Mouse (Mus musculus) embryonic facial prominence, embryonic 13.5 days (tissue): Measurements from ENCODE around the gene Gm10563. TPM values are rescaled to one million over a fixed set of nuclear protein-coding genes. Genes with fewer than 3 reads are reported as not detected.

Experiments used
- ATAC-seq: fragments of 200-750 bp; cut with Nextera tagmentation; 2 replicates; pipeline ENCODE4 v1.8.0; 2017; ENCODE audit warnings: low read depth; ENCODE audit not compliant: insufficient number of reproducible peaks, insufficient read depth, low FRiP score, low TSS enrichment
- H3K27ac ChIP-seq: fragments of 300-500 bp; sonication (generic); 2 replicates; pipeline ENCODE4 v1.5.1; 2015; ENCODE audit warnings: moderate library complexity, mild to moderate bottlenecking, inconsistent platforms
- H3K27me3 ChIP-seq: fragments of 300-500 bp; sonication (generic); 2 replicates; pipeline ENCODE4 v1.6.1; 2015; ENCODE audit warnings: mild to moderate bottlenecking, inconsistent platforms
- H3K36me3 ChIP-seq: fragments of 300-500 bp; sonication (generic); 2 replicates; pipeline ENCODE4 v1.6.1; 2015; ENCODE audit warnings: mild to moderate bottlenecking, inconsistent platforms
- H3K4me1 ChIP-seq: fragments of 300-500 bp; sonication (generic); 2 replicates; pipeline ENCODE4 v1.6.1; 2015; ENCODE audit warnings: inconsistent platforms
- H3K4me2 ChIP-seq: fragments of 300-500 bp; sonication (generic); 2 replicates; pipeline ENCODE4 v1.6.1; 2015; ENCODE audit warnings: moderate library complexity, mild to moderate bottlenecking, inconsistent platforms
- H3K4me3 ChIP-seq: fragments of 300-500 bp; sonication (generic); 2 replicates; pipeline ENCODE4 v1.5.1; 2015; ENCODE audit warnings: mild to moderate bottlenecking, inconsistent platforms
- H3K9ac ChIP-seq: fragments of 300-500 bp; sonication (generic); 2 replicates; pipeline ENCODE4 v1.6.1; 2015; ENCODE audit warnings: mild to moderate bottlenecking, inconsistent platforms
- H3K9me3 ChIP-seq: fragments of 300-500 bp; sonication (generic); 2 replicates; pipeline ENCODE4 v1.6.1; 2016; ENCODE audit warnings: inconsistent platforms
- WGBS: fragments of 180-500 bp; shearing (Covaris S2); methylation state at CpG from one replicate; pipeline ENCODE4 v1.1.7; 2015; ENCODE audit warnings: mixed read lengths; 5-methylcytosine and 5-hydroxymethylcytosine counted together
- polyA plus RNA-seq: library from polyadenylated mRNA; unstranded; fragments of >200 nt; fragmentation: Nextera tagmentation; extraction: Ambion mirVana; gene quantifications from 2 replicates; pipeline ENCODE4 v1.2.1, GENCODE M21; 2015

The Gm10563 gene
- polyA plus RNA-seq, 1 experiment from 2014 or later, result not detected

GRCm38 (mm10) chr4:155591012-155591719 lies 54.0 kb downstream of the Gm10563 start:
- Histone ChIP-seq H3K9ac (no peak overlapping the region), H3K4me1 (no peaks in the 10 kb centered on the region), H3K27ac (no peak overlapping the region), H3K4me2 (no peak overlapping the region), H3K4me3 (no peak overlapping the region), H3K36me3 (peaks cover 47% of the 10 kb centered on the region), H3K9me3 (no peaks in the 10 kb centered on the region), H3K27me3 (no peaks in the 10 kb centered on the region)
- ATAC-seq, result no peak
- 89% methylated on average over 7 of the region's 7 CpGs for WGBS

GRCm38 (mm10) chr4:155589356-155589755 lies 55.9 kb downstream of the Gm10563 start:
- Histone ChIP-seq H3K27me3 (no peaks in the 10 kb centered on the region), H3K27ac (no peak overlapping the region), H3K4me2 (no peak overlapping the region), H3K9me3 (no peaks in the 10 kb centered on the region), H3K4me3 (no peak overlapping the region), H3K4me1 (no peaks in the 10 kb centered on the region), H3K36me3 (peaks cover 66% of the 10 kb centered on the region), H3K9ac (no peak overlapping the region)
- no peak for ATAC-seq
- 92% methylated on average over 5 of the region's 5 CpGs for WGBS

GRCm38 (mm10) chr4:155582279-155582905 lies 62.8 kb downstream of the Gm10563 start:
- 89% methylated on average over 6 of the region's 6 CpGs for WGBS
- Histone ChIP-seq H3K4me3 (no peak overlapping the region), H3K27me3 (no peaks in the 10 kb centered on the region), H3K4me1 (no peaks in the 10 kb centered on the region), H3K36me3 (peaks cover 76% of the 10 kb centered on the region), H3K9me3 (no peaks in the 10 kb centered on the region), H3K27ac (no peak overlapping the region), H3K9ac (no peak overlapping the region), H3K4me2 (no peak overlapping the region)
- ATAC-seq, result no peak

GRCm38 (mm10) chr4:155580420-155580819 lies 64.8 kb downstream of the Gm10563 start:
- Histone ChIP-seq H3K36me3 (peaks cover 71% of the 10 kb centered on the region), H3K4me2 (no peak overlapping the region), H3K9ac (no peak overlapping the region), H3K4me3 (no peak overlapping the region), H3K27me3 (no peaks in the 10 kb centered on the region), H3K9me3 (no peaks in the 10 kb centered on the region), H3K27ac (no peak overlapping the region), H3K4me1 (no peaks in the 10 kb centered on the region)
- ATAC-seq, result no peak
- 38% methylated on average over 1 of the region's 1 CpGs for WGBS

- H3K27me3 ChIP-seq, result no peaks in the 10 kb centered on the region
- no peak overlapping the region for H3K27ac ChIP-seq
- no peak overlapping the region for H3K4me2 ChIP-seq
- peaks cover 54% of the 10 kb centered on the region for H3K36me3 ChIP-seq
- 85% methylated on average over 7 of the region's 7 CpGs for WGBS
- no peak for ATAC-seq
- no peaks in the 10 kb centered on the region for H3K9me3 ChIP-seq
- no peaks in the 10 kb centered on the region for H3K4me1 ChIP-seq
- no peak overlapping the region for H3K4me3 ChIP-seq
- H3K9ac ChIP-seq, result no peak overlapping the region
Observed at GRCm38 (mm10) chr4:155578336-155579125, 66.7 kb downstream of the Gm10563 start.

- H3K4me2 ChIP-seq, result no peak overlapping the region
- no peak overlapping the region for H3K4me3 ChIP-seq
- H3K36me3 ChIP-seq, result peaks cover 48% of the 10 kb centered on the region
- no peaks in the 10 kb centered on the region for H3K4me1 ChIP-seq
- no peak for ATAC-seq
- no peaks in the 10 kb centered on the region for H3K27me3 ChIP-seq
- WGBS, result 87% methylated on average over 5 of the region's 5 CpGs
- H3K9me3 ChIP-seq, result no peaks in the 10 kb centered on the region
- H3K27ac ChIP-seq, result no peak overlapping the region
- no peak overlapping the region for H3K9ac ChIP-seq
Observed at GRCm38 (mm10) chr4:155577741-155578140, 67.5 kb downstream of the Gm10563 start.

GRCm38 (mm10) chr4:155577132-155577531 lies 68.1 kb downstream of the Gm10563 start:
- Histone ChIP-seq H3K9me3 (no peaks in the 10 kb centered on the region), H3K9ac (no peak overlapping the region), H3K4me2 (no peak overlapping the region), H3K27me3 (no peaks in the 10 kb centered on the region), H3K27ac (no peak overlapping the region), H3K4me1 (0 out of 2 replicates have a peak, but pooled peaks cover under 1% of the 10 kb centered on the region), H3K36me3 (peaks cover 42% of the 10 kb centered on the region), H3K4me3 (no peak overlapping the region)
- 93% methylated on average over 9 of the region's 9 CpGs for WGBS
- ATAC-seq, result no peak

GRCm38 (mm10) chr4:155575521-155575920 lies 69.7 kb downstream of the Gm10563 start:
- Histone ChIP-seq H3K9me3 (no peaks in the 10 kb centered on the region), H3K27ac (no peak overlapping the region), H3K4me2 (no peak overlapping the region), H3K36me3 (peaks cover 37% of the 10 kb centered on the region), H3K4me1 (peaks cover 8% of the 10 kb centered on the region; the same call in 1 of the 2 replicates), H3K9ac (no peak overlapping the region), H3K27me3 (no peaks in the 10 kb centered on the region), H3K4me3 (no peak overlapping the region)
- no peak for ATAC-seq
- 90% methylated on average over 8 of the region's 8 CpGs for WGBS

- no peak overlapping the region for H3K4me2 ChIP-seq
- no peaks in the 10 kb centered on the region for H3K27me3 ChIP-seq
- H3K27ac ChIP-seq, result no peak overlapping the region
- WGBS, result 88% methylated on average over 11 of the region's 11 CpGs
- no peak for ATAC-seq
- H3K36me3 ChIP-seq, result peaks cover 37% of the 10 kb centered on the region
- H3K9me3 ChIP-seq, result no peaks in the 10 kb centered on the region
- H3K4me3 ChIP-seq, result no peak overlapping the region
- H3K4me1 ChIP-seq, result peaks cover 8% of the 10 kb centered on the region; the same call in 1 of the 2 replicates
- no peak overlapping the region for H3K9ac ChIP-seq
Observed at GRCm38 (mm10) chr4:155574931-155575330, 70.3 kb downstream of the Gm10563 start.

DNA sequence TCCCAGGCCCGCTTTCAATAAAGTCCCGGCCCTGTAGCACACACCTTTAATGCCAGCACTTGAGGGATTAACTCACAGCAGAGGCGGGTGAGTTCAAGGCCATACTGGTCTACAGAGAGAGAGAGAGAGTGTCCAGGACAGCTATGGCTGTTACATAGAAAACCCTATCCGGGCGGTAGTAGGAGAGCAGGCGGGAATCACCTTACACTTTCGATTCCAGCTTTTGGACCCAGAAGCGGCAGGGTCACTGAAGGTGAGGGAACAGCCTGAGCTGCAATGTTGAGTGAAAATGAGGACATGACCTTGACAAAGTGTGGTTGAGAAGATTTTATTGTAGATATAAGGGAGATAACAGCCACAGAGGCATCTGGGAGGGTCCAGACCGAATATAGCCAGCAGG lies 71.3 kb downstream of the Gm10563 start:
- Histone ChIP-seq H3K4me3 (no peak overlapping the region), H3K27me3 (no peaks in the 10 kb centered on the region), H3K4me2 (no peak overlapping the region), H3K27ac (no peak overlapping the region), H3K4me1 (peaks cover 8% of the 10 kb centered on the region; the same call in 1 of the 2 replicates), H3K36me3 (peaks cover 29% of the 10 kb centered on the region), H3K9me3 (no peaks in the 10 kb centered on the region), H3K9ac (no peak overlapping the region)
- 93% methylated on average over 9 of the region's 9 CpGs for WGBS
- ATAC-seq, result no peak

DNA sequence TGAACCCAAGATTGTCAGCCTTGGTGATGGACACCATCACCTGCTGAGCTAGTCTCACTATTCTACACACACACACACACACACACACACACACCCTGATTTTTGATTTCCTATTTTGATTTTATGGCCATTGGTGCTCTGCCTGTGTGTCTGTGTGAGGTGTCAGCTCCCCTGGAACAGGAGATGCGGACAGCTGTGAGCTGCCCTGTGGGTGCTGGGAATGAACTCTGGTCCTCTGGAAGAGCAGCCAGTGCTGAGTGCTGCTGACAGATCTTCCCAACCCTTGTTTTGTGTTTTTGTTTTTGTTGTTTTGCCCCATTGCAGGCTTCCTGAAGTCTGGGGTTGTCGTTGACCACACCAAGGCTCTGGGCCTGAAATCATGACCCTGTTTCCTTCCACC lies 72.1 kb downstream of the Gm10563 start:
- peaks cover 23% of the 10 kb centered on the region for H3K36me3 ChIP-seq
- 100% methylated on average over 2 of the region's 2 CpGs for WGBS
- H3K9ac ChIP-seq, result no peak overlapping the region
- ATAC-seq, result no peak
- H3K4me2 ChIP-seq, result no peak overlapping the region
- no peaks in the 10 kb centered on the region for H3K27me3 ChIP-seq
- peaks cover 8% of the 10 kb centered on the region; the same call in 1 of the 2 replicates for H3K4me1 ChIP-seq
- no peaks in the 10 kb centered on the region for H3K9me3 ChIP-seq
- no peak overlapping the region for H3K4me3 ChIP-seq
- H3K27ac ChIP-seq, result no peak overlapping the region
